In genomic region chr11:81239966-81240681, GRCm38 (mm10) we compare ENCODE assay signal across 9 mouse cellular contexts.
DNase-seq lines count a peak whose midpoint lies in the region; ATAC-seq lines count a peak whose summit lies in the region.
"Had no signal": no experiment of that assay in that cellular context is flagged by ENCODE, and none has a peak within 500 bp of the region (broad histone marks: within the 10 kb centered on the region; RNA-seq: fewer than 3 reads in every experiment).

No protein-coding gene starts in this region.

- H3K4me3 ChIP-seq in forebrain, embryonic 10.5 days, result no peak overlapping the region
- H3K4me3 ChIP-seq in forebrain, embryonic 15.5 days, result no peak overlapping the region
- no peak overlapping the region for H3K4me3 ChIP-seq in midbrain, embryonic 10.5 days
- no peak overlapping the region for H3K4me3 ChIP-seq in midbrain, embryonic 13.5 days (replicated peaks)
- H3K4me3 ChIP-seq: myocyte had no signal

- H3K27me3 ChIP-seq in forebrain, embryonic 10.5 days (ENCODE audit: poor library complexity, severe bottlenecking), result no peaks in the 10 kb centered on the region
- no peaks in the 10 kb centered on the region for H3K27me3 ChIP-seq in forebrain, embryonic 15.5 days
- no peaks in the 10 kb centered on the region for H3K27me3 ChIP-seq in midbrain, embryonic 10.5 days (ENCODE audit: low read depth, poor library complexity, severe bottlenecking)
- no peaks in the 10 kb centered on the region for H3K27me3 ChIP-seq in midbrain, embryonic 13.5 days

- no peaks in the 10 kb centered on the region for H3K4me1 ChIP-seq in forebrain, embryonic 10.5 days
- H3K4me1 ChIP-seq in forebrain, embryonic 15.5 days, result no peaks in the 10 kb centered on the region
- H3K4me1 ChIP-seq in midbrain, embryonic 10.5 days, result no peaks in the 10 kb centered on the region
- no peaks in the 10 kb centered on the region for H3K4me1 ChIP-seq in midbrain, embryonic 13.5 days (replicated peaks)

- peak; percentile 20 for DNase-seq in forebrain, embryonic 10.5 days (ENCODE audit: extremely low spot score, low spot score)
- DNase-seq in midbrain, embryonic 10.5 days (ENCODE audit: low spot score), result peak; percentile 36
- peak; percentile 25 for DNase-seq in cerebellum, adult 8-10 months
- DNase-seq in kidney, postnatal 14 days, result peak; percentile 44
- peak; percentile 34 for DNase-seq in right cerebral cortex, postnatal 4 days

- no peak for ATAC-seq in forebrain, embryonic 15.5 days (replicated peaks)
- ATAC-seq in midbrain, embryonic 13.5 days, result no peak
- no peak for ATAC-seq in frontal cortex, adult (ENCODE audit: low TSS enrichment)

- H3K36me3 ChIP-seq in forebrain, embryonic 10.5 days (replicated peaks), result no peaks in the 10 kb centered on the region
- H3K36me3 ChIP-seq in forebrain, embryonic 15.5 days, result no peaks in the 10 kb centered on the region
- H3K36me3 ChIP-seq in midbrain, embryonic 10.5 days, result no peaks in the 10 kb centered on the region
- no peaks in the 10 kb centered on the region for H3K36me3 ChIP-seq in midbrain, embryonic 13.5 days

- H3K27ac ChIP-seq in forebrain, embryonic 10.5 days, result no peak overlapping the region
- H3K27ac ChIP-seq in forebrain, embryonic 15.5 days (replicated peaks), result no peak overlapping the region
- no peak overlapping the region for H3K27ac ChIP-seq in midbrain, embryonic 10.5 days (replicated peaks)
- no peak overlapping the region for H3K27ac ChIP-seq in midbrain, embryonic 13.5 days

- no peaks in the 10 kb centered on the region for H3K9me3 ChIP-seq in forebrain, embryonic 10.5 days
- no peaks in the 10 kb centered on the region for H3K9me3 ChIP-seq in forebrain, embryonic 15.5 days
- H3K9me3 ChIP-seq in midbrain, embryonic 10.5 days (replicated peaks), result no peaks in the 10 kb centered on the region
- H3K9me3 ChIP-seq in midbrain, embryonic 13.5 days, result no peaks in the 10 kb centered on the region

- H3K9ac ChIP-seq in forebrain, embryonic 15.5 days (replicated peaks), result no peak overlapping the region
- no peak overlapping the region for H3K9ac ChIP-seq in midbrain, embryonic 13.5 days (replicated peaks)

- 70% methylated on average over 13 of the region's 13 CpGs for WGBS in forebrain, embryonic 10.5 days
- 67% methylated on average over 13 of the region's 13 CpGs for WGBS in forebrain, embryonic 15.5 days
- WGBS in midbrain, embryonic 10.5 days, result 60% methylated on average over 13 of the region's 13 CpGs
- 62% methylated on average over 13 of the region's 13 CpGs for WGBS in midbrain, embryonic 13.5 days

- no peak overlapping the region for H3K4me2 ChIP-seq in forebrain, embryonic 15.5 days (replicated peaks)
- no peak overlapping the region for H3K4me2 ChIP-seq in midbrain, embryonic 13.5 days (replicated peaks)
